Mouse (Mus musculus) retina, embryonic 14.5 days (tissue): ENCODE data around the gene Tpi1.
"Not testable (repeated sequence)": the region's sequence is repeated elsewhere in the genome, so short reads cannot be mapped to it uniquely, and the experiment has no call there.

ENCODE experiments used
- DNase-seq: peaks from one replicate; pipeline ENCODE4 v3.0.0-alpha.2; 2015; ENCODE audit warnings: low spot score

The Tpi1 gene

DNA sequence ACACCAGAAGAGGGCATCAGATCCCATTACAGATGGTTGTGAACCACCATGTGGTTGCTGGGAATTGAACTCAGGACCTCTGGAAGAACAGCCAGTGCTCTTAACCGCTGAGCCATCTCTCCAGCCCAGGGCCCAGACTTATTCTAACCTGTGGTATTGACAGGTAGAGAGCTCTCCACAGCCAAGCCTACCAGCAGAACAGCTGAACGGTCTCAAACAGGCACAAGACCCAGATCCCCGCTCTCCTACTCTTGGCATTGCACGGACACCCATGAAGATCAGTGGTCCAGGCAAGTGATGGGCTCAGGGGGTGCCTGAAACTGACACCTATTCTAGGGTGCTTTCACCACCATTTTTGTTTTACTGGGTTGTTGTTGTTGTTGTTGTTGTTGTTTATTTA, 17.1 kb upstream of the Tpi1 start:
- DNase-seq: not testable (repeated sequence)

DNA sequence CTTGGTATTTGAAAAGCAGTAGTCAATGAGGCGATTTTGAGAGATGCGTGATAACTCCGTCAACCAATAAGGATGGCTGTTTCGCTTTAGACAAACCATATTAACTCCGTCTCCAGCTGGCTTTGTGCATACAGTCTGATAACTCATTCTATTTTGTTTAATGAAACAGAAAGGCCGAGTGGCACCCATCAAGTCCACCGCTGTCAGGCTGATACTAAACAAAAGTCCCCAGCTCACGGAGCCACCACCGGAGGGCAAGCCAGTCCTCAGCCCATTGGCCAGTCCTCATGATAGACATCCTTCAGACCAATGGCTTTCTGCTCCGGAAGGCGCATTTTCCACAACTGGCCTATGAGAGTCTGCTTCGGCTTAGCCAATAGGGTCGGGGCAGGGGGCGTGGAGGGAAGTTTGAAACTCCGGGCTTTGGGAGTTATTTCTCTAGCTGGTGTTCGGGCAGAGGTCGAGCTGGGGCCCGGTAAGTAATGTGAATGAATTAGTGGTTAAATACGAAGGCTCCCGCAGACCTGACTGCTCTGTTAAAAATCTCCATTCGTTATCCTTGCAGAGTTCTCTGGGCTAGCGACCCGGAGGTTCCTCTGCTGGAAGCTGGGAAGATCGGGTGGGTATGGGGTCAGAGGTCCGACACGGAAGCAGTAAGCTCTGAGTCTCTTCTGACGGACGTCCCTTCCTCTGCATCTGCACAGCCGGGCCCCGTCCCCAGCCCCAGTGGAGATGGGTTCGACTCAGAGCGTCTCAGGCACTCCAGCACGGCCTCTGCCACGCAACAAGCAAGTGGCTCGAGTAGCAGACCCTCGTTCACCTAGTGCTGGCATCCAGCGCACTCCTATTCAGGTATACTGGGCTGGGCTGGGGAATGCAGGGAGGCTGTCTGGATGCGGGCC, 16.0 kb upstream of the Tpi1 start:
- peak; percentile 97 for DNase-seq

DNA sequence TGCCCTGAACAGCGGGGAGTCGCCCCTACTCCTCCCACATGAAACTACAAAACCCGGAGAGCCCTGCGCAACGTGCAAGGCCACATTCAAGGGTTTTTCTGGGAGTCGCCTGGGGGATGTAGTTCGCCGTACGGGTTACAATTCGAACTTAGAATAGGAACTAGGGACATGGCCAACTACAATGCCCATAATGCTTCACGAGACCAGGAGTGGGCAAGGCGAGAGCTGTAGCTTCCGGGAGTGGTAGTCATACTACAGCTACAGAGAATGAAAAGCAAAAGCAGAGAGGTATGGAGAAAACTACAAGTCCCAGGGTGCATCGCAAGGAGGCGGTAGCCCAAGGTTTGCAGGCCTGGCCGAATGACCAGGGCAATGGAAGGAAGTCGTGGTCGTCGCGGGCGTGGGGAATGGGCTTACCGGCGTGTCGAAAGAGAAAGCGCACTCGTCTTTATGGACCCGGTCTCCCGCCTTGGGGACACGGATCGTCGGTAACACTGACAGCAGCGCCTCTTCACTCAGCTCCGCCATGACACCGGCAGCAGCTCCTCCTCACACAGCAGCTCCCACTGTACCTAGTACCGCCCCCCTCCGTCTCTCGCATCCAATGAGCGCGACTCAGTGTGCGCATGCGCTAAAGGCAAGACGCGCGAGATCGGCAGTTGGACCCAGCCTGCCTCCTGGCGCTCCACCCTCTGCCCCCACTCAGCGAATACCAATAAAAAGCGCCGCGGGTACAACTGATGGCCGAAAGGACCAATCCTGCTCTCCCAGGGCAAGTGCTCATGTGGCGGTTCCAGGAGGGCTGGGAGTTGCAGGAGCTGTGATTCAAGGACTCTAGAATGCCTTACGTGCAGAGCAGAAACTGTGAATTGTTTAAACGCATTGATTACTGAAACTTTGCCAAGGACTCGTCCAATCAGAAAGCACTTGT, 15.0 kb upstream of the Tpi1 start, which contains the start of the genes Usp5 and Cdca3:
Gene Usp5, minus strand, starts transcription at position 617 of the 931 bp plus-strand sequence.
Gene Cdca3, plus strand, starts transcription at position 680 of the 931 bp plus-strand sequence.
- DNase-seq: peak; percentile 99

DNA sequence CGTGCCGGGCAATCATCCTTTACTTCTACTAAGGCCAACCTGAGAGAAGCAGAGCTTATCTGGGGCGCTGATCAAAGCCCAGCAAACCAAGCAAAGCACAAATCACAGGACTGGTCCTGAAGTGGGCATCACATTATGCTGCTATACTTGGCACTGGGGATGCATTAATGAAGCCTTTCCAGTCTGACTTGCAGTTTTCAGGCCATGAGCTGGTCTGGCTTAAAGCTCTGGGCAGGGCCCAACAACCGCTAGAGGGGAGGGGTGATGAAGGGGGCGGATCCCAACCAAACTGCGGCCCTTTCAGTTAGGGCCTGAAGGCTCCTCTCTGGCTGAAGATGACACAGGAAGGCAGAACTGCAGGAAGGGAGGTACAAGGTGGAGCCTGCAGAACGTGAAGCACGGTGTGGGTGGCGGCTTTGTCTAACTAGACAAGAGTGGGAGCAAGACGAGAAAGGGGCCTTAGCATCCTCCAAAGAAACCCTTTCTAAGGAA, 14.1 kb upstream of the Tpi1 start:
- DNase-seq: peak; percentile 31

DNA sequence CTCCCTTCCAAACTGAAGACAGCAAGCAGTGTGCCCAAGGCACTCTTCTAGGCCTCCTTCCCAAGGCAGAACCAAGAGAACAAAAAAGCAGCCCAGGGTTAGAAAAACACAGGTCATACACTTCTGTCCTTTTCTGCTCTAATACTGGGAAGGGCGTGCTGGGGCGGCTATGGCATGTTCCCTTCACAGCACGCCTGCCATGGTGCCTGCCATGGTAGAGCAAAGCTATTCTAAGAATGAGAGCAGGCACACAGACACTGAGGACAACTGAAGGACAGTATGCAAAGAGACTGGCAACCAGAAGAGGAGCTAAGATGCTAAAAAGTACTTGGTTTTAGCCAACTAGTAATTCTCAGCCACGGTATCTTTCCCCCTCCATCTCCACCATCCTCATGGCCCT, 8.0 kb upstream of the Tpi1 start:
- DNase-seq: no peak

DNA sequence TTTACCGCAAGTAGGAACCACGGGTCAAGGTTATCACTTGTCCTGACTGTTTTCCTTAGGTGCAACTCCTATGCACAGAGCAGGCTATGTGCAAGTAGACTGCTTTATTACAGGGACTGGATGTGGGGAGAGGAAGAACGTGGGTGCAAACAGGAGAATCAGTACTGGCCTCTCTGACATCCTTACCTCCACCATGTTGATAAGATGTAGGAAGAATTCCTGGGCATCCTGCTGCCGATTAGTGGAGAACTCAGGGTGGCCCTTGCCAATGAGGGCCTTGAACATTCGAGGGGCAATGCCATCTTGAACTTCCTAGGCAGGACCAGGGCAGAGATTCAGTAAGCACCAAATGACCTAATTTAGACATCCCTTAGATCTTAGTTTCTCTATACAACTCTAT, 6.8 kb upstream of the Tpi1 start:
- DNase-seq: no peak

DNA sequence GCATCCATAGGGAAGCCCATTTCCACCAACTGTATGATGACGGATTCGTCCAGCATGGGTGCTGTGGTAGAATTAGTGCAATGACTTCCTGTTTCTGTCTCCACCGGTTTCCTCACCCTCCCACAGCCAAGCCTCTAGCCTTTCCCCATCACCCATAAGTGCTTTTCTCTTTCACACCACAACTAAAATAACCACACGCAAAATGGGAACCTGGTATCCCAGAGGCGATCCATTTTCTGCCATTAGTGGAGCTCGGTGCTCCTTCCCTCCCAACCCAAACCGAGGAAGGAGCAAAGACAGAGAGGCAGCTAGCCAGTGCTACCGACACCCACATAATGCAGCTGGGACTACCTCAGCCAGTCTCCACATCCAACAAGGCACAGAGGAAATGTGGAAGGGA, 3.9 kb upstream of the Tpi1 start:
- DNase-seq: no peak

DNA sequence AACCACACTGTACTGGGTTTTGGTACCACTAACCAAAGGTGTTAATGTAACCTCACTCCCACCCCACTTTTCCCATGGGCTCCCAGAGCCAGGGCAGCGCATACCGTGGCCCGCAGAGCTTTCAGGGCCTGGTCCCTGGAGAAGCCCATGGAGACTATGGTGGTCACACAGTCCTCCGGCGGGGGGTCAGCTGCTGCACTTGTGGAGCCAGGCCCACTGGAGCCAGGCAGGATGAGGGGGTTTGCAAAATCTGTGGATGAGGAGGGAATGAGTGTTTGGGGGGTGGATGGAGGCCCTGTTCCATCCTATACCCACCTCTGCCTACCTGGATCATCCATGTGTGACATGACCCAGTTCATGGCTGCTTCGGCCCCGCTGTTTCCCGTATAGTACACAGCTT, 3.5 kb upstream of the Tpi1 start:
- DNase-seq: no peak

DNA sequence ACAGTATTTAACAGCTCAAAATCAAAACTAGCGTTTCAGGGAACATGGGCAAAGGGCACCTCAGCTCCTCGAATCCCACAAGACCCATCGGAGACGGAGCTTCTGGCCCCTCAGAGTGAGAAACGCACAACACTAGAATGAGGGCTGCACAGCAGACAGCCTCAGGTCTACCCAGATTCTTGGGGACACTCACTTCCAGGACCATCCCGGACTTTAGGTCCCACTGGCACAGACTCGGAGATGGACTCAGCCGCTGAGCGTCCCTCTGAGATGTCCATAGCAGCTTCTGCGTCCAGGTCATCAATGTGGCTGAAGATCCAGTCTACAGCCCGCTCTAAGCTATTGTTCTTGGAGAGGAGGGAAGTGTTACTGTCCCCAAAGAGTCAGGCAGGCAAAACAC, 3.0 kb upstream of the Tpi1 start:
- DNase-seq: no peak

DNA sequence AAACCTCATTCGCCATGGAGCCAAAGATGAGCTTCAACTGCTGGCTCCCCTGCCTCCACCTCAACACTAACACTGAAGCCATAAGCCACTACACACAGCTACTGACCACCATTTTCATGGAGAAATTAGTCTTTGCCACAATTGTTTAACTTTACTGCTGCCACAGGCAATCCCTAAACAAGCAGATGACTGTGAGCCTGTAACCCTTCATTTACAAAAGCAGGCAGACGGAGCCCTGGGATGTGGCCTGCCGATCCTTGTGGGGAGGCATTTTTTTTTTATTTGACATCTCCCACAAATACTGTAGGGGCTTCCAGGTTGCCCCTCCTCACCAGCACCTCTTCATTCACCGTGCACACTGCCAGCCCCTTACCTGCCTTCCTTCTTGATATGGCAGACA, 2.5 kb upstream of the Tpi1 start:
- DNase-seq: no peak

DNA sequence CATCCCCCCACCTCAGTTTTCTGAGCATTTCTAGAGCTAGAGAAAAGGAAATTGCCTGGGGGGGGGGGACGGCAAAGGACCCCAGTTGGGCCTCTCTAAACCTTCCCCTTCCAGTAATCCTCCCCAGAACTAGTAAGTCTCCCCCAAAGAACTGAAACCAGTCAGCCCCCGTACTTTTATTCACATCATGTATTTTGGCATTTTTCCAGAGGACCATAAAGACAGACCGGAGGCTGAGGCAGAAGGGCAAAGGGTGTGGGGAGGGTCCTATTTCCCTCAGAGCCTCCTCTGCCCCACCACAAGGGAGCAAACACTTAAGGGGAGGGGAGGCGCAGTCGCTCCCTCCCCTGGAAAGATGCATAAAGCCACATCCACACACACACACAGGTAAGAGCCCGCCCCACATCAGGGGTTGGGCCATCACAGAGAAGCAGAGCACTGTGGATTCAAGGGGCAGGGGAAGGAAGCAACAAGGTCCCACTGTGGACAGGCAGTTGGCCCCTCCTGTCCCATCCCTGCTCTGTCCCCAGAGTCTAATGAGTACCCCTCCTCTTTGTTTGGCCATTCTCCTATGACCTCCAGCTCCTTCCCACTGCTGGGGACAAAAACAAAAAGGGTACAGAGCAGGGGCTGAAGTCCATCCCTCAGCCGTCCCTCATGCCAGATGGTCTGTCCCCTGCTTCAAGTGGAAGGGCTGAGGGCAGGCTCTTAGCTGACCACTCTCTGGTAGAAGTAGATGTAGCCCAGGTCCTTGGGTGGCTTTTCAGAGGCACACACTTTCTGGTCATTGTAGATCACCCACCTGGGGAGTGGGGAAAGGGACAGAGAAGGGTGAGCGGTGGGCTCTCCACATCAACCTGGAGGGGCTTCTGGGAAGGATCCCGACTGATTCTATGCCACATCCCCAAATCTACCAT, 1.0 kb upstream of the Tpi1 start:
- DNase-seq: no peak

DNA sequence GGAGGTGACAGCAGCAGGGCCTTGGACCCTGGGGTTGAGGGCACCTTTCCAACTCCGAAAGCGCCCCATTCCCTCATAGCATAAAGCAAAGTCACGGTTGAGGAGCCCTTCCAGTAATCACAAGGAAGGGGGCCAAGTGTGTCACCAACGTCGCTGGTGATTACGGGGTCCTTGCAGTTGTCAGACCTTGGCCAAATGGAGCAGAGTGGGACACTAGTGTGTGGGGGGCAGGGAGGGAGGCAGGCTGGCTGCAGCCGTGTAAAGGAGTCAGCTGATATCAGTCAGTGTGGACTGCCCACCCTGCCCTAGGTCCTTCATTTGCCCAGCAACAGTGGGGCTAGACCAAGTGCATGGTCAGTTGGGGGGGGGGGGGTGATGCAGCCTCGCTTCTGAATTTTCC, 352 bp upstream of the Tpi1 start:
- DNase-seq: no peak

DNA sequence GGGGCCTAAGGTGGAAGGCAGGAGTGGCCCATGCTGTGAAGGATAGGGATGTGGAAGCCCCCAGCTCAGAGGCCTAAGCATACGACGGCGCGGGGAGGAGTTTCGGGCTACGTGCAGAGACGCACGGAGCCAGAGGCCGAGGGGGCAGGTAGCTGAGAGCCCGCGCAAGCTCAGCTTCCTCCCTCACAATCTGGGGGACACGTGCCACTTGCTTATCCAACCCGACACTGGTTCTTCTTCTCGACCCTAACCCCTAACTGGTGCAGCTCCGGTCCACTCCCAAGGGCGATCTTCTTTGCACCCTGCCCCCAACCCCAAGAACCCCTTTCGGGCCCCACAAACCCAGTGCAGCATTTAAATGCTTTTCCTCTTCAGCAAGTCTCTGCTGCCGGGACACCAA, 600 bp downstream of the Tpi1 start:
- DNase-seq: peak; percentile 60

DNA sequence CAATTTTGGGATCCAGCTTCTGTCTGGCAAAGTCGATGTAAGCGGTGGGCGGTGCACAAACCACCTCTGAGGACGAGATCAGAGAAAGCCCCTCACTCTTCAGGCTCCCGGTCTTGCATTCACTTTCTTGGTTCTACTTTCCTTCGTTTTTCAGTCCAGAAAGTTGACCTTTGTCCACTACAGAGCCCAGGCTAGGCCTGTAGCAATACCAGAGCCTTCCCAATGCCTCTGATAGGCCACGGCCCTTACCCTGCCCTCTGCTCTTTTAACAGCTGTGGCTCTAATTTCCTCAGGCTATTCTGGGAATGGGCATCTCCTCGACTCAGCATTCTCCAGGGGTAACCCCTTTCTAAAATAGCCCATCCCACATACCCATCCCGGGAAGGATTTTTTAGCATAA, 1.2 kb downstream of the Tpi1 start:
- no peak for DNase-seq

DNA sequence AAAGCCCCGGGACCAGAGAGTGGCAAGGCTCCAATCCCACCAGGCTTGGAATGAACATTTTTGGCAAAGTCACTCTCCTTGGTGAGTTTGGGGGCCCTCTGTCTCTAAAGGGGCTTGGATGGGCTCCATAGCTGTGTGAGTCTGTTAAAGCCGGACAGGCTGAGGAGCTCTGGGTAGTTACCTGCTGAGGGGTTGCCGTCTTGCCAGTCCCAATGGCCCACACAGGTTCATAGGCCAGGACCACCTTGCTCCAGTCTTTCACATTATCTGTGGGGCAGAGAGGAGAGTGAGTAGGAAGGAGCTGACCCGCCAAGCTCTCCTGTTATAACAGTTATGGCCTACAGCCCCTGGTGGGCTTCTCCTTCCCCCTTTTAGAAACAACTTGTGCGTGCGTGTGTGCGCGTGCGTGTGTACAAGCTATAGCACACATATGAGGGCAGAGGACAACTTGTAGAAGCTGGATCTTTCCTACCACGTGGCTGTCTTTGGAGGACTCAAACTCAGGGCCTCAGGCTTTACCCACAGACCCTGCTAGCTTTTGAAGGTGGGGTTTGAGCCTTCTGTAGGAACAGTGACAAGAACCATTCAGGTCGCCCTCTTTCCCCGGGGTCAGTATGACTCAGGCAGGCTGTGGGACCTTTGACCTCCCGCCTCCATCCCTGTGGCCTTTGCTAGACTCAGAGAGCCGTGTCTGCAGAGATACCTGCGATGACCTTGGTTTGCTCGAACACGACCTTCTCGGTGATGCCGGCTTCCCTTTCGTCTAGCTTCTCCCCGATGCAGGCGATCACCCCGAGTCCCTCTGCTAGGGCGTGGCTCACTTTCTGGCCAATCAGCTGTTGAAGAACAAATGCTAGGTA, 2.2 kb downstream of the Tpi1 start:
- DNase-seq: no peak

DNA sequence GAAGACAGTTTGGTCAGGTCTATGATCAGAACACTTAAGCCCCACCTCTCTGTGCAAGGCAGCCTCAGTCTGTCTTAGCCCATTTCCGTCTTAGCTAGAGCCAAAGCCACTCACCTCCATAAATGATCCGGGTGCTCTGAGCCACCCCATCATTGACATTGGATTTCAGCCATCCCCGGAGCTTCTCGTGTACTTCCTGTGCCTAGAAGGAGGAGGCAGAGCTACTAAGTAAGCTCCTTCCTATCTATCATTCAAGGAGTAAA, 2.8 kb downstream of the Tpi1 start:
- no peak for DNase-seq

DNA sequence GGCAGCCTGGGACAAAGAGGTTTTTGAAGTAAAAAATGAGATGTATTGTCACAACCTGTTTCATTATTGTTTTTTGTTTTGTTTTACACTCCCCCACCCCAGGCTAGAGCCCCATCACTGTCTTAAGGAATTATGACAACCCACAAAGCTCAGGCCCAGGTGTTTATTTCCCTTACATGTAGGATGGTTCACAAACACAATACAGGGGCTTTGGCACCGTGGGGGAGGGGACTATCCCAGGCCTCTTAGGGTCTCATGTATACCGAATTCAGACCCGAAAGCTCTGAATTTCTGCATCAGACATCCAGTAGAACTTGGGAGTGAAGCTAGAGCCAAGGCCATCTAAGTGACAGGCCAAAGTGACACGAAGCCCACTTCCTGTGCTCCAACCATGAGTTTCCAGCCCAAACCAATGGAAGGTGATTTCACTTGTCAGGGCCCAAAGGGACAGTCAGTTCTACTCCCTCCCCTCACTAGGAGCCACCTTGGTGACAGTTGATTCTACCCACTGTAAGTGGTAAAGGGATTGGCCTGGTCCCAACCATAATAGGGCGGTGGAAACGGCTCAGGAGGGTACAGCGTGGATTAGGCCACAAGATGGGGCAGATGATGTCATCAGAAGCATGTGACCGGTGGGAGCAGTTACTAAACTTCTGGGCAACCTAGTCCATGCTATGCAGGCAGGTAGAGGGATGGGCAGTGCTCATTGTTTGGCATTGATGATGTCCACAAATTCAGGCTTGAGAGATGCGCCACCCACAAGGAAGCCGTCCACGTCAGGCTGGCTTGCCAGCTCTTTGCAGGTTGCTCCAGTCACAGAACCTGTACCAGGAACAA, 3.3 kb downstream of the Tpi1 start:
- not testable (repeated sequence) for DNase-seq

DNA sequence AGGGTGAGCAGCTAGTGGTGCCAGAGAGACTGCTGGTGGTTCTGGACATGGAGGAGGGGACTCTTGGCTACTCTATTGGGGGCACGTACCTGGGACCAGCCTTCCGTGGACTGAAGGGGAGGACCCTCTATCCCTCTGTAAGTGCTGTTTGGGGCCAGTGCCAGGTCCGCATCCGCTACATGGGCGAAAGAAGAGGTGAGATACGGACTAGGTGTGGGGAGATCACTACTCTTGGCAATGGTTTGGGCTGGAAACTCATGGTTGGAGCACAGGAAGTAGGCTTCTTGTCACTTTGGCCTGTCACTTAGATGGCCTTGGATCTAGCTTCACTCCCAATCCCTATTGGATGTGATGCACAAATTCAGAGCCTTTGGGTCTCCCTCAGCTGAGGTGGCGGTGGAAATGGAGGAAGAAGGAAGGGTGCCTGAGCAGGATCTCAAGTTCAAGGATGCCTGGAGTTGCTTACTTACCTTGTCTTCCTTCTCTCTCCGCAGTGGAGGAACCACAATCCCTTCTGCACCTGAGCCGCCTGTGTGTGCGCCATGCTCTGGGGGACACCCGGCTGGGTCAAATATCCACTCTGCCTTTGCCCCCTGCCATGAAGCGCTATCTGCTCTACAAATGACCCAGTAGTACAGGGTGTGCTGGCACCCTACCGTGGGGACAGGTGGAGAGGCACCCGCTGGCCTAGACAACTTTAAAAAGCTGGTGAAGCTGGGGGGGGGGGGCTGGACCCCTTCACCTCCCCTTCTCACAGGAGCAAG, 4.1 kb downstream of the Tpi1 start:
- DNase-seq: no peak
